Mouse (Mus musculus): ENCODE measurements around the gene Scgb1c1.

The Scgb1c1 gene

DNA sequence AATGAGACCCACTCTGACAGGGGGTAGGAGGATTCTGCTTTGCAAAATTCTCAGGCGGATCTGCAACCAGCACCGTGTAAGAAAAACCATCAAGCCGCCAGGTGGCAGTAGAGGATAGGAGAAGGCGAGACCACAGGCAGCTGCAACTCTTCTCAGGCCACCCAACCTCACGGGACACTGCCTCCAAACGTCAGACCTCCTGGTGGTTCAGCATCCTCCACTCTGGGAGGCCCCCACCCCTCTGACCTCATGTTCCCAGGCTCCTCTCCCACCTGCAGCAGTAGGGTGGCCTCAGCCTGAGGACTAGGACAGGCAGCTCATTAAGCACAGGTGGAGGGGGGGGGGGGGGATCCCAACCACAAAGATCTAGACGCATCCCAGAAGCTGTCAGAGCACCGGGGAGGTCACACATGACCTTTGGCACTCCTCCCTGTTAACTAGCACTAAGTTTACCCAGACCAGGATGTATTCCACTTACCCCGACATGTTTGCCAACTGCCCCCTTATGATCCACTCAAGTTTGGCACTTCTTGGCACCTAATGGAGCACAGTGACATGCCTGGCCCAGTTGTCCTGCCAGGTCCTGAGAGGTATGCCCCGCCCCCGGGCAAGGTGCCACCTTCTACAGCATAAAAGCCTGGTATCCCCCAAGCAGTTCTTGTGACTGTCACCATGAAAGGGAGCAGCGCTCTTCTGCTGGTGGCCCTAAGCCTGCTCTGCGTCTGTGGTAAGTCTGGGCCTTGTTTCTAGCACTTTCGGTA, at the start of gene Scgb1c1:
Gene Scgb1c1, plus strand, starts transcription at position 643 of the 761 bp plus-strand sequence.
- DNase-seq (ENCODE audit: low read depth, low spot score): peak; percentile 81

DNA sequence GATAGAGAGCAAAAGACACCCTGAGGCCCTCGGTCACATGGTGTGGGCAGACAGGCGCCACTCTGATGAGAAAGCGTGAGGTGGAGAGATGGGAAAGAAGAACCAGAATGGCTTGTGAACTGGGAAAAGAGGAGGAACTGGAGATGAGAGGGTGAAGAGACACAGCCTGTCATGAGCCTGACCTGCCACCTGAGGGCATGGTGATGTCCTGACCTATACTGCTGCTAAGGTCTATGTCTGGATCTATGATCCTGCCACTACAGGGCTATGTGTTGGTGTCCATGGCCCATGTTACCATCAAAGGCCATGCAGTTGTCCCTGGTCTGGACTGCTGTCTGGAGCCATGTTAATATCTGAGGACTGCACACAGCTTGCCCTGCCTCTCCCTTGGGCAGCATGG, 47.7 kb upstream of the Scgb1c1 start:
- DNase-seq (ENCODE audit: low read depth, low spot score): no peak

DNA sequence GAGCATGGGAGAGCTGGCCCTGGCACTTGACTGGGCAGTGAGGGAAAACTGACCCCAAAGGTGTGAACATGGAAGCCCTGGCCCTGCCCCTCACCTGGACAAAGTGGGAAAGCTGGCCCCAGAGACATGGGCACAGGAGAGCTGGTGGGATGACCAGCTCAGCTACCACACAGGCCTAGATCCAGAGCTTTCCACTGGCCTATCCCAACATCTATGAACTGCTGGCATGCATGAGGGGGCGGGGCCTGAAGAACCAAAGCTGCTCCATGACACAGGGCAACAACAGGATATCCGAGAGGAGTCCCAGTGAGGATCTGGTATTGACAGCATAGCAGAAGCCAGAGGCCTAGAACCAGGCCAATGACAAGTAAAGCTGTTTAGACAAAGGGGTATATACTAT, 47.1 kb upstream of the Scgb1c1 start:
- no peak for DNase-seq (ENCODE audit: low read depth, low spot score)

DNA sequence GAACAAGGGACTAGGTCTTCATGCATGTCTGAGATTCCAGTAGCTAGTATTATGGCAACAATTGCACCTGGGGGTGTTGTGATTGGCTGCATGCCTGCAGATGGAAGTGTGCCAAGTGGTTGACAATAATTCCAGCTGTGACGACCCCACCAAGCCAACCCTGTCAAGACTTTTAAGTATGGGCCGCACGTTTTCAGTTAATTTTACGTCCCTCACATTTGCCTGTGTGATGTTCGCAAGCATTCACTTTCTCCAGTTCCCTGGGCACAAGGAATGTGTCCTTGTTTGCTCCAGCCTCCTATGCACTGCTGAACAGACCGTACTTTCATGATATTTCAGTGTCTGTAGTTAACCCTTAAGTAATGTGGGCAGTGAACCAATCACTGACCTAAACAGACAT, 42.7 kb upstream of the Scgb1c1 start:
- DNase-seq (ENCODE audit: low read depth, low spot score): no peak

DNA sequence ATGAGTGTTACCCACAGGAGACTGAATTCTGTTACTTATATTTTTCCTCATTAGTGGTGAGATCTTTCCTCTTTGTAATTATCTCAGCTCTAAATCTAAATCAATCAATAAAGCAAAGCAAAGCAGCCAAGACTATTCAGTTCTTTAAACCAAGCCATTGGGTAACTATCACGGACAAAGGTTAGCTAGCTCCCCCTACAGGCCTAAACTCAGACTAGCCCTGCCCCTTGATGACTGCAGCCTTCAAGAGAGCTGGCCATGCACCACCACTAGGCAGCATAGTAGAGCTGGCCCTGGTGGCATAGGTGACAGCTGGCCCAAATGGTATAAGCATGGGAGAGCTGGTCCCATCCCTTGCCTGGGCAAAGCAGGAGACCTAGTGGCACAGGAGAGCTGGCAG, 39.6 kb upstream of the Scgb1c1 start:
- DNase-seq (ENCODE audit: low read depth, low spot score): no peak

DNA sequence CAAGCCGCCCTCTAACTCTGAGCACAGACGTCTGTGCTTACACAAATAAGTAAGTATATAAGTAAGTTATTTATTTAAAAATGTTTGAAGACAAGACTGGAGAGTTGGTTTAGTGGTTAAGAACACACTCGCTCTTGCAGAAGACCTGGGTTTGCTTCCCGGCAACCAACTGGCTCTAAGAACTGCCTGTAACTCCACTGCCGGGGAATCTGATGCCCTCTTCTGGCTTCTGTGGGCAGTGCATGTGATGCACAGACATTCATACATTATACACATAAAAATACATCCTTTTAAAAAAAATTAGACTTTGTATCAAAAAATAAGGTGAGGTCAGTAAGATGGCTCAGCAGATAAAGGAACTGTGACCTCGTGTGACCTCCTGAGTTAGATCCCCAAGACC, 34.9 kb upstream of the Scgb1c1 start:
- no peak for DNase-seq (ENCODE audit: low read depth, low spot score)

DNA sequence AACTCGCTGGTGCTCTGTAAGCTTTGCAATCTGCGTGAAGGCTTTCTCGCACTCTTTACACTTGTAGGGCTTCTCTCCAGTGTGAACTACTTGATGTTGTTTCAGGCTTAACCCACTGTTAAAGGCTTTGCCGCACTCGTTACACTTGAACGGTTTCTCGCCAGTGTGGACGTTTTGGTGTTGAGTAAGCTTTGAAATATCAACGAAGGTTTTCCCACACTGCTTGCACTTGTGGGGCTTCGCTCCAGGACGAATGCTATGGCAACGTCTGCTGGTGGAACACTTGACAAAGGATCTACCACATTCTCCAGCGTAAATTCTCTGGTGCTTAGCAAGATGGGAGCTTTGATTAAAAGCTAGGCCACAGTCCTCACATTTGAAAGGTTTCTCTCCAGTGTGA, 33.6 kb upstream of the Scgb1c1 start:
- DNase-seq (ENCODE audit: low read depth, low spot score): no peak

DNA sequence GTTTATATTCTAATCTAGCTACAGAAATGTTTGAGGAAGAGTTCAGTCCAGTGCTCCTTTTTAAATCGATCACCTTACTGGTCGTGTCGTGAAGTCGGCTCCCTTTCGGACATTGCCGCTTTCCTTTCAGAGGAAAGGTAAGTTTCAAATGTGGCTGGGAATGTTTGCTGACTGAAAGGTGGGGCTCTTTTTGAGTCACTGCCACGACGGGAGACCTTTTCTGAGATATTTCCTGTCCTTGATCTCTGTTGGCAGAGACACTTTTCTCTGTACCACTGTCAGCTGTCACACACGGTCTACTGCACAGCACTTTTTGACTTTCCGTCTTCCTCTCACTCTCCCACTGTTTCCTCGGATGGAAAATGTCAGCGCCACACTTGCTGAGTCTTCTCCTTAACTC, 32.5 kb upstream of the Scgb1c1 start:
- DNase-seq (ENCODE audit: low read depth, low spot score): no peak

DNA sequence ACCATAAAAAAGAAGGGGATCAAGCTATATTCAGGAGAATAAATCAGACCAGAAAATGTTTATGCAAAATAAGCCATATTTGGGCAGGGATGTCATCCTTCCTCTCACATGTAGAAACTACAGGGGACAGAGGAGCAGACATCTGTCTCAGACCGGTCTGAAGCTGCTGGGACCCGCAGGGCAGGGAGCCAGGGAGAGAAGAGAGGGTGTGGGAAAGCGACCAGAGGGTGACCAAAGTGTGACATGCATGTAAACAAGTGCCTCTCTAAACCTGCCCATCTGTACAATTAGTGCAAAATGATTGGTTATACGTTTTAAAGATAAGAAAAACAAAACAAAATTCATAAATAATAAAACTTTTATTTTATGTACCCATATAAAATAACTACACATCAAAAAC, 25.2 kb upstream of the Scgb1c1 start:
- no peak for DNase-seq (ENCODE audit: low read depth, low spot score)

DNA sequence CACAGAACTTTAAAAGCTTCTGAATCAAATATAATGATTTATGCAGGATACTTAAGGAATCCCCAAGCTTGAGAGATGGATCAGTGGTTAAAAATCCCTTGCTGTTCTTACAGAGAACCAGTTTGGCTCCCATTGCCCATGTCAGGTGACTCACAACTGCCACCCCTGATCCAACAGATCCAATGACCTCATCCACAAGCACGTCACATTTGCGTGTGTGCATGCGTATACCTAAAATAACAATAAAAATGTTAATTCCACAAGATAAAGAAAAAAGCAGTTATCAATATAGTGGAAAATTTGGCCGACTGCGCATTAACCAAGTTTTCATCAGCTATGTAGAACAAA, 24.1 kb upstream of the Scgb1c1 start:
- DNase-seq (ENCODE audit: low read depth, low spot score): no peak

DNA sequence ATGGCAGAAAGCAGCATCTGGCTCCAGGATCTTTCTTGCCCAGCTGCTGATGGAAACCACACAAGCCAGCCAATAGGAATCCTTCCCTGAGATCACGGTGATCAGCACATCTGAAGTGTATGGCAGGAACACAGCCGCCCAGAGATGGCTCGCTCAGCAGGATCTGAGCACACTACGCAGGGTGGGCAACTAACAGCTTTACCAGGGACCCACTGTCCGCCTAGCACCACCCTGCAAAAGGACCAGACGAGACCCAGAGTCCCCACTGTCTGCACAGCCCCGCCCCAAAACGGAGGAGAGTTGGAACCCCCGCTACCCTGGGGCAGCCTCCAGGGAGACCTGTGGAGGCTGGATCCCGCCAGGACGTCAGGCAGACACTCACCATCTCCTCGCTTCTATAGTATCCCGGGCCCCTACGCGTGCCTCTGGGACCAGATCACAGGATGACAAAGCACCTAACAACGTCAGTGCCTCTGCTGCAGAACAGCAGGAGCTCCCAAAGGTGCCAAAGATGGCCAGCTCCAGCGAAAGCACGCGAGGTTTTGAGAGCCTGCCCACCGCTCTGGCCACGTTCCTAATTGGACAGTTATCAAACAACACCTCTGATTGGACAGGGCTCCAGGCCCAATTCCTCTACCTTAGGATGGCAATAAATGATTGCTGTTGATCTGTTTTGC, 23.6 kb upstream of the Scgb1c1 start, which contains the start of gene Zfp941:
Gene Zfp941, minus strand, starts transcription at position 526 of the 677 bp plus-strand sequence.
- DNase-seq (ENCODE audit: low read depth, low spot score): no peak

DNA sequence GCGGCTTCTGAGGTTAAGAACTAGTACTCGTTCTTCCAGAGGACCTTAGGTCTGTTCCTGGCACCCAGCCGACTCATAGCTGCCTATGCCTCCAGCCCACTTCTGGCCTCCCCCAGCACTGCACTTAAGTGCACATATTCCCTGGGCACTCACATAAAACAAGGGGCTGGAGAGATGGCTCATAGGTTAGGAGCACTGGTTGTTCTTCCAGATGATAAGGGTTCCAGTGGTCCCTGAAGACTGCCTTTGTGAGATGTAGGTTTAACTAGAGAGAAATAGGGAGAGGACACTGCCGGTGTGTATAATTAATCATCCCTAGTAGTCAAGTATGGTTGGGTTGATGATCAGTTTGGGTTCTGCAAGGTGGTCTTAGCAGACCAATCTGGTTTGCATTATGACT, 22.6 kb upstream of the Scgb1c1 start:
- DNase-seq (ENCODE audit: low read depth, low spot score): no peak

DNA sequence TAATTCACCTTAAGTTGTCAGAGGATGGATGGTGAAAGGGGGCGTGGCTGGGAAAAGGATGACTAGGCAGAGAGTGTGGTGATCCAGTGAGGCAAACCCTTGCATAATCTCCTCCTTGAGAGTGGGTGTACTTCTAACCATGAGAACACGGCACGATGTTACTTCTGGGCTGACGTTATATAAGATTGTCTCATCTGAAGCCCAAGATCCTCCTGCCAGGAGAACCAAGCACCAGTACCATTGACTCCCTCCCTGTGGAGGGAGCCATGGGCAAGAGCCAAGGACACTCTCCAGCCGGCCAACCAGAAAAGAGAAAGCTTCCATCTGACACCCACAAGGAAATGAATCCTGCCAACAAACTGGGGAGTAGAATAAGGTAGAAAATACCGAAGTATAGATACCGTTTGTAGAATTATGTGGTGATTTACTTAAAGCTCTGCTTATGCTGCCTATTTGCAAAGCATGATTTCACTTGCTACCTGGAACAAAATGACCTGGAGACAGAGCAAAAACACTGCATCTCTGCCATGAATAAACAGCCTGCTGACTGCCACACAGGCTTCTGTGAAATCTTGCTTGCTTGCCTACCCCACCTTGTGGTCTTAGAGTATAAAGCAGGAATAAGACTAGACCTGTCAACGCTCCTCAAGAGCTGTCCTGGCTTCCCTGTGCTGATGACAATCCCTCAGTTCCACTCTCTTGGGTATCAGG, 17.0 kb upstream of the Scgb1c1 start:
- peak; percentile 31 for DNase-seq (ENCODE audit: low read depth, low spot score)

DNA sequence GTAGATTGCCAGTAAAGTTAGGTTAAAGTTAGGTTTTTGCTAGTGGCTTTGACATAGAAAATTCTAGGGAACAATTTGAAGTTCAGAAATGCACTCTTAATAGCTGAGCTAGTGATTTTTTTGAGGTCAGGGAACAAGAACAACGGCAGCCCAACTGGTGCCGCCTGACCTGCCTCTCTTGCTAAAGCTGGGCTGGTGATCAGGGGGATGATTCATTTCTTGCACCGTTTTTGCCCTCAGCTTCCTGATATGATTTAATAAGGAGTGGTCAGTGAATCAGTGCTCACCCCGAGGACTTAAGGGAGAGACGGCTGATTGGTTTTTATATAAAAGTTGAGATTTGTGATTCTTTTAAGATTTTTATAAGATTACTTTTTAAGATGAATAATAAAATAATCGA, 13.9 kb upstream of the Scgb1c1 start:
- DNase-seq (ENCODE audit: low read depth, low spot score): no peak

DNA sequence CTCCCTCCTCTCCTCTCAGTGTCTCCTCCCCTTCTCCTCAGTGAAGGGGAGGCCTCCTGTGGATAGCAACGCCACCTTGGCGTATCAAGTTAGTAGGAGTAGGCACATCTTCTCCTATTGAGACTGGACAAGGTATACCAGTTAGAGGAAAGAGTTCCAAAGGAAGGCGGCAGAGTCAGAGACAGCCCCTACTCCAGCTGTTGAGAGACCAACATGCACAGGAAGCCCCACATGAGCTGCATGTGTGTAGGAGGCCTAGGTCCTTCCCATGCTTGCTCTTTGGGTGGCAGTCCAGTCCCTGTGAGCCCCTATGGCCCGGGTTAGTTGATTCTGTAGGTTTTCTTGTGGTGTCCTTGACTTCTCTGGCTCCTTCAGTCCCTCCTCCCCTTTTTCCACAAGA, 12.0 kb upstream of the Scgb1c1 start:
- DNase-seq (ENCODE audit: low read depth, low spot score): no peak

DNA sequence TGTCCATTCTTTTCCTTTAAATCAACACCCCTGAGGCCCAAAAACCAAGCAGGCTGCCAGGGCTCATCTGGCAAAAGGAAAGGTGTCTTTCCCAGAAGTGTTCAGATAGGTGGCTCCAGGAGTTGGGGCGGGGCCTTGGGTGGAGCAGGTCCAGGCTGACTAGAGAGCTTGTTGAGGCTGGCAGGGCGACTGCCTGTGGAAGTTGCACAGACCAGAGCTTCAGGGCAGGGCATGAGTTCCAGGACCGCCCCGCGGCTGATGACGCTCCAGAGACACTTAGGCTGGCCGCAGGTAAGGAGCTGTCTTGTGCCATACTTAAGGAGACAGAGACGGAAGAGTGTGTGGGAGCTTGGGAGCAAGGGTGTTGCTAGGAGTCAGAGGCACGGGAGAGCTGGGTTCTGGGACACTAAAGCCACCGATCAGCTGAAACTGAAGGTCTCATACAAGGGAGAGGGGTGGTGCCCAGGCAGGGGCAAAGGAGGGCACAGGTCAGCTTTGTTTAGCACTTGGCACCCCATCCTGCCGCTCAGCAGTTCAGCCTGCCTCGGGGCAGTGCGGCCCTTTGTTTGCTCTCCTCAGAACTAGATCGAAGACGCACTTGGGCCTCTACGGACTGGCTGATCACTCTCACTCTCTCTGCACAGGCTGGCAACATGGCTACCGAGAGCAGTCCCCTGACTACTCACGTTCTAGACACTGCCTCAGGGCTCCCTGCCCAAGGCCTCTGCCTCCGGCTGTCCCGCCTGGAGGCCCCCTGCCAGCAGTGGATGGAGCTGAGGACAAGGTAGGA, 10.2 kb upstream of the Scgb1c1 start, which contains the start of gene Urah:
Gene Urah, plus strand, starts transcription at position 51 of the 790 bp plus-strand sequence.
- no peak for DNase-seq (ENCODE audit: low read depth, low spot score)

DNA sequence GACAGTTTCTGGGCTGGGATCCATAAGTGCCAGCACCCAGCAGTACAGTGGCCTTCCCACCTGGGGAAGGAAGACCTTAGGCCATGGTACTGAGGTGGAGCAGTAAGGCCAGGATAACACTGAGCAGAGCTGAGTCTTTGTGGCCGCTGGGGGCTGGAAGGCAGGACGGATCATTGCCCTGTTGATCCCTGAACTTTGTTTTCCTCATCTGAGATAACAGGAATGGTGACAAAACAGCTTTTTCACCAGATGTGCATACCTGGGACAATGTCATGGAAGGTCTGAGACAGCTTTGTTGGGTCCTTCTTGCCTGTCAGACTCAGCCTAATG, 9.6 kb upstream of the Scgb1c1 start:
- DNase-seq (ENCODE audit: low read depth, low spot score): no peak

DNA sequence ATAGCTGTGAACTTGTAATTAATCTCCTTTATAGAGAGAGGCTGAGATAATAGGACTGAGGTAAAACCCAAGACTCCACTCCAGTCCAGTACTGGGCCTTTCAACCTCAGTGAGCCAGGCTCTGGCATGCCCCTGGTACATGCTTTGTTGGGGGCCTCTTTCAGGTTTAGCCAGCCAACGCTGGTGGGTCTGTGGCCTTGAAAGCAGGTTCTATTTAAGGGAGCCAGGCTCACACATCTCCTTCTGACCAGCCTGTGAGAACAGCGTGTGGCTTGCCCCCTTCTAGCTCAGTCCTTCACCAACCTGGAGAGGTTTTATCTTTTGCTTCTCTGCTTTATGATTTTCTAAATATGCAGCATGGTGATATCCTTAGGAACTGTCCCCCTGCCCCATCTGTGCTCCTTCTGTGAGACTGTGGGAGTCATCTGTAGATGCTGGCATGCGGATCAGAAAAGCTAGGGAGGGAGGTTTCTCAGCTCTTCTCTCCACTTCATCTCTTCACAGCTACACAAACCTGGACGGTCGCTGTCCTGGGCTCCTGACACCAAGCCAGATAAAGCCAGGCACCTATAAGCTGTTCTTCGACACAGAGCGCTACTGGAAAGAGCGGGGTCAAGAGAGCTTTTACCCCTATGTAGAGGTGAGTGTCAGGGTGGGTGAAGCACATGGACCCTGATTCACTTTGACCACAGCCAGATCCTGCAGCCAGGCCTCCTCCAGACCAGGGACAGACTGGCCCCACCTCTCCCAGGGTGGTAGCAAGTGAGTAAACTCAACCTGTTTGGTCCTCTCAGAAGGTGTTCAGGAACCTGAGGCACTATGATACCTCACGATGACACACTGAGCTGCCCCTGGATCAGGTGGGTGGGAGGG, 8.9 kb upstream of the Scgb1c1 start:
- DNase-seq (ENCODE audit: low read depth, low spot score): no peak

DNA sequence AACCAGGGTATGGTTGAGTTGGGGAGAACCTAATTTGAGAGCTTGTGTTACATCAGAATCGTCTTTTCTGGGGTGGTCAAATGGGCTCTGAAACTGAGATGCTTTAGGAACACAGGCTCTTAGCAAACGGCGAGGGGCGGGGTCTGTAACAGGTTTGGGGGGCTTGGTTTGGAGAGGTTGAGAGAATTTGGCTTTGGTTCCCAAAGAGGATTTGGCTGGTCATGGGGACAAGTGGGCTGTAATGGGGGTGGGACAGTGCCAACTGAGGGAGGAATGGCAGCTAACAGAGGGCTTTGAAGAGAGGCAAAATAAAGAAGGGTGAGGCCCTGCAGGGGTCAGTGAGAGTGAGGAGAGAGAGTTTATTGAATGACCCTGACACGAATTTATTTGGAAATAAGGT, 5.8 kb upstream of the Scgb1c1 start:
- no peak for DNase-seq (ENCODE audit: low read depth, low spot score)

DNA sequence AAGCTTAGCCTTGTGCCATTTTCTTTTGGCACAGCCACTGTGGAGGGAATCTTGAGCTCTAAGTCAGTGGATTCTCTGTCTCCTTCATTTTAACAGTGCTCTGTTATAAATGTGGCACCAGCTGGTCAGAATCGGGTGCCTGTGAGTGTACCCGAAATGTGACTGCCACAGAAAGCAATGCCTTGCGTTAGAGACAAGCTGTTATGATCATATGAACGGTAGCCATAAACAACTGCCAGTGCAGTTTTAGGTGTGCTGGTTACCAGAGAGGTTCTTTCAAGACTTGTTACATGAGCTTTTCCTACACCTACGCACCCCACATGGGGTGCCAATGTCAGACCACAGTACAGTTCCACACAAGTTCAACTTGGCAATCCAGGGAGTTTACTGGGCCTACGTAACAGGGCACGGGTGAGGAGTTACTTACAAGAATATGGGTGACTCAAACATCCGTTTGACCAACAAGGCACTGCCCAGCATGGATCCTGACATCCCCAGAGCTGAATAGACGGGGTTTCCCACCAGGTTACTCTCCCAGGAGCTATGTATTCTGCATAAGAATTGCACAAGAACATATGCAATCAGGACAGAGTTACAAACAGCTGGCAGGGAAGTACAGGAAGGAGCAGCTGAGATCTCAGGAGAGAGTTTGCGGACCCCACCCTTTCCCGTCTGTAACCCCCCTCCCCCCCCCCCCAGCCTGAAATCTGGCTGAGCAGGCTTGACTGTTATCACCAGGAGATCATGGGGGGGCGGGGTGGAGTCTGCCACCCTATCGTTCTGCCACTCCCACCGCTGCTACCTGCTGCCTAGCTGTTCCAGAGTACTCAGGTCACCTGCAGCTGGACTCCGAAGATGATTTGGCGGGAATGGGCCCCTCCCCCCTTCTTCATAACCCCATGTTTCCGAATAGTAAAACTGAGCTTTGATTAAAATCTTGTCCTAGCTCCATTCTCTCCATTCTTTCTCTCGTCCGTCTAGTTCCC, 4.3 kb upstream of the Scgb1c1 start:
- no peak for DNase-seq (ENCODE audit: low read depth, low spot score)
